Mouse (Mus musculus) c-Kit-positive CD71-positive TER-119-negative erythroid progenitor cells, embryonic 14.5 days (primary cell): ENCODE measurements around the gene Amz1.

Experiments
- DNase-seq: peaks from one replicate; pipeline ENCODE4 v3.0.0-alpha.2; 2013; ENCODE audit warnings: low read depth

Gene Amz1

DNA sequence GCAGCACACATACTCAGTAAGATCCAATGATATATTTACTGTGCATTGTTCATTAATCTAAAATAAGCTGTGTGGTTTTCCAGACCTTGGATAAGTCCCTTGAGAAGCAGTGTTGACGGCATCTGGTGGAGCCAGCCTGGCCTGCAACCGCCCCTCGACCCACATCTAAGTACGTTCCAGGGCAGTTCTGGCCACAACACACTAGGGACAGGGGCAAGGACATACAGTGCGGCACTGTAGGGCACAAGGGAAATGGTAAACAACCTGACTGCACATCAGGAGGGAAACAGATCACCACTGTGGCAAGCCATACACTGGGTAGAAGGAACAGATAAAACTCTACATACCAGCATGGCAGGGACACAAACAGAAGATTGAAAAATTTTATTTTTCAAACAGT lies 77.9 kb downstream of the Amz1 start:
- DNase-seq = no peak

DNA sequence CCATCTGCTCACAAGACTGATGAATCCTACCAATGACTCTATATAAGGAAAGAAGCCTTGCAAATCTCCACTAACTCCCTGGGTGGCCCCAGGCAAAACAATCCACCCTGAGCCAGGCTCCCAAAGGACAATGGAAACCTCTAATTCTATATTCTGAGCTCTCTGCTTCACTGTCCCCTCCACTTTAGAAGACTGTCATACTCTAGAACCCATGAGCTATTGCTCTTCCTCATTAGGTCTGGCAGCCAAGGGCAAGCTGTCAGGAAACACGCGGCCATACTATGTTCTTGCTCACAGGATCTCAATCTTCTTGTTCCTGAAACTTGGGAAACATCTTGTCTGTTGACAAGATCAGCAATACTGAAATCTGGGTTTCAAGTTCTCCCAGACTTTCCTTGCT lies 82.3 kb downstream of the Amz1 start:
- DNase-seq = no peak

DNA sequence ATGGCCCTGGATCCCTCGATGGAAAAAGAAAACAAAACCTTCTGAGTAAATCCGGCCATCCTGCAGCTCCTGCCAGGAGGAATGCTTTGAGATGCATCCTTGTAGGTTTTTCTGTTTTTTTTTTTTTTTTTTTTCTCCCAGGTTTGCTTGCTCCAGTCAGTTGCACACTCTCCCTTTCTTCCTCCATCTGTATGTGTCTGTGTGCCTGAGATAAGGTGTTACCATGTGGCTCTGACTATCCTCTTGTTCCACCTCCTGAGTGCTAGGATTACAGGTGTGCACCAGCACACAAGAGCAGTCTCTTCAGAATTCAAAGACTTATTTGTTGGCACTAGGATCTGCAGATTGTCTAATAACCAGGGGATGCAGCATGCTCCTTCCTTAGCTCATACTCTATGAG lies 83.0 kb downstream of the Amz1 start:
- no peak for DNase-seq
